Mouse (Mus musculus) liver, embryonic 15.5 days (tissue): ENCODE data around the gene Zfp981. TPM values are rescaled to one million over a fixed set of nuclear protein-coding genes. Genes with fewer than 3 reads are reported as not detected.
"Not testable (repeated sequence)": the region's sequence is repeated elsewhere in the genome, so short reads cannot be mapped to it uniquely, and the experiment has no call there.

ENCODE experiments used
- ATAC-seq: fragments of 200-750 bp; cut with Nextera tagmentation; 2 replicates; pipeline ENCODE4 v1.8.0; 2017; ENCODE audit warnings: moderate number of reproducible peaks, mild to moderate bottlenecking, moderate library complexity; ENCODE audit not compliant: insufficient read depth
- H3K27ac ChIP-seq: fragments of 300-500 bp; sonication (generic); replicated peaks from 2 replicates; pipeline ENCODE4 v1.5.1; 2015; ENCODE audit warnings: mild to moderate bottlenecking, inconsistent platforms
- H3K27me3 ChIP-seq: fragments of 300-500 bp; sonication (generic); 2 replicates; pipeline ENCODE4 v1.6.1; 2015; ENCODE audit warnings: mild to moderate bottlenecking, inconsistent platforms
- H3K36me3 ChIP-seq: fragments of 300-500 bp; sonication (generic); replicated peaks from 2 replicates; pipeline ENCODE4 v1.6.1; 2015; ENCODE audit warnings: moderate library complexity, mild to moderate bottlenecking, inconsistent platforms
- H3K4me1 ChIP-seq: fragments of 300-500 bp; sonication (generic); replicated peaks from 2 replicates; pipeline ENCODE4 v1.6.1; 2015; ENCODE audit warnings: inconsistent platforms
- H3K4me2 ChIP-seq: fragments of 300-500 bp; sonication (generic); 2 replicates; pipeline ENCODE4 v1.6.1; 2015; ENCODE audit warnings: moderate library complexity, mild to moderate bottlenecking, inconsistent platforms
- H3K4me3 ChIP-seq: fragments of 300-500 bp; sonication (generic); replicated peaks from 2 replicates; pipeline ENCODE4 v1.5.1; 2015; ENCODE audit warnings: mild to moderate bottlenecking, inconsistent platforms
- H3K9ac ChIP-seq: fragments of 300-500 bp; sonication (generic); 2 replicates; pipeline ENCODE4 v1.6.1; 2015; ENCODE audit warnings: moderate library complexity, mild to moderate bottlenecking, inconsistent platforms
- H3K9me3 ChIP-seq: fragments of 300-500 bp; sonication (generic); replicated peaks from 2 replicates; pipeline ENCODE4 v1.6.1; 2016; ENCODE audit warnings: inconsistent platforms
- WGBS: fragments of 180-500 bp; shearing (Covaris S2); methylation state at CpG from one replicate; pipeline ENCODE4 v1.1.7; 2015; ENCODE audit warnings: mixed read lengths; ENCODE audit not compliant: insufficient replicate concordance; 5-methylcytosine and 5-hydroxymethylcytosine counted together
- polyA plus RNA-seq: library from polyadenylated mRNA; unstranded; fragments of >200 nt; fragmentation: Nextera tagmentation; extraction: Ambion mirVana; gene quantifications from 2 replicates; pipeline ENCODE4 v1.2.1, GENCODE M21; 2015

Gene Zfp981
- polyA plus RNA-seq, 1 experiment from 2014 or later: 0.07 TPM

GRCm38 (mm10) chr4:146520723-146521122 is 18.9 kb downstream of the Zfp981 start:
- ATAC-seq: peak; percentile 25; the same call in 1 of the 2 replicates
- Histone ChIP-seq H3K4me3 (no peak overlapping the region), H3K36me3 (no peaks in the 10 kb centered on the region), H3K9me3 (peaks cover 18% of the 10 kb centered on the region; the same call in 1 of the 2 replicates), H3K9ac (no peak overlapping the region), H3K27me3 (no peaks in the 10 kb centered on the region), H3K4me2 (no peak overlapping the region), H3K27ac (no peak overlapping the region), H3K4me1 (no peaks in the 10 kb centered on the region)
- WGBS: 56% methylated on average over 2 of the region's 2 CpGs

GRCm38 (mm10) chr4:146534574-146534973 is 32.7 kb downstream of the Zfp981 start:
- 62% methylated on average over 4 of the region's 4 CpGs for WGBS
- Histone ChIP-seq H3K9me3 (peaks cover 14% of the 10 kb centered on the region; the same call in 1 of the 2 replicates), H3K4me2 (no peak overlapping the region), H3K4me3 (no peak overlapping the region), H3K9ac (no peak overlapping the region), H3K27me3 (no peaks in the 10 kb centered on the region), H3K27ac (no peak overlapping the region), H3K36me3 (0 out of 2 replicates have a peak, but pooled peaks cover 3% of the 10 kb centered on the region), H3K4me1 (no peaks in the 10 kb centered on the region)
- no peak for ATAC-seq

- Histone ChIP-seq H3K36me3 (0 out of 2 replicates have a peak, but pooled peaks cover 3% of the 10 kb centered on the region), H3K9me3 (peaks cover 12% of the 10 kb centered on the region; the same call in 1 of the 2 replicates), H3K4me3 (no peak overlapping the region), H3K4me1 (no peaks in the 10 kb centered on the region), H3K4me2 (no peak overlapping the region), H3K27ac (no peak overlapping the region), H3K9ac (no peak overlapping the region), H3K27me3 (no peaks in the 10 kb centered on the region)
- no peak for ATAC-seq
Observed at GRCm38 (mm10) chr4:146535883-146536282, 34.1 kb downstream of the Zfp981 start.

GRCm38 (mm10) chr4:146579905-146580873 is 78.4 kb downstream of the Zfp981 start:
- H3K4me2 ChIP-seq, H3K27me3 ChIP-seq, H3K4me3 ChIP-seq, H3K9ac ChIP-seq, H3K36me3 ChIP-seq, H3K4me1 ChIP-seq, H3K27ac ChIP-seq, H3K9me3 ChIP-seq: not testable (repeated sequence)
- peak; percentile 78 for ATAC-seq
- 0% methylated on average over 6 of the region's 111 CpGs for WGBS

Other genes with a start within 250 kb of the Zfp981 start
- 1.6 and 1.8 TPM in 2 replicates for gene Zfp992, start 53.0 kb upstream of the Zfp981 start, polyA plus RNA-seq
- 2.3 and 3.4 TPM in 2 replicates for gene Zfp993, start 108.9 kb downstream of the Zfp981 start, polyA plus RNA-seq